Mouse (Mus musculus) T-helper 2 cell (primary cell): ENCODE data around the gene Dcun1d2.

Experiments
- in situ Hi-C: fragments of 300-600 bp; cut with MboI, MseI; formaldehyde crosslinking; loops from one replicate; pipeline ENCODE4 v1.15.1; 2025; ENCODE audit warnings: high pct_unique_total_duplicates

The Dcun1d2 gene

DNA sequence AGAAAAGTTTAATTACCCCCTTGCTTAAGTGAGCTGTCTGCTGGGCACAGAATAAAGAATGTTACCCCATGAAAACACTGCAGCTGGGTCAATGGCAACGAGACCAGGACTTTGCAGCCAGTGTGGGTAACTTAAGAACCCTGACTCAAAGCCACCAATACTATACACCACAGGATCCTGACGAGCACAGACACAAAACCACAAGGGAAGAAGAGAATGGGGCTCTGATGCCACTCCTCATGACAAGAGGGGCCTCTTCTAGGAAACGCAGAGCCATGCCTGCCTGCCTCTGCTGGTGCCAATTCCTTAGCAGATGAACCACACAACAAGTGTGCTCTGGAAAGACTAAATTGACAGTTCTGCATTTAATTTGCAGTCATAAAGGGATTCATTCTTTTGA is 24.6 kb downstream of the Dcun1d2 start:
- in situ Hi-C loops: loop anchor here (5.0 kb wide), 1 partner anchor 301 kb away; no protein-coding TSS in a partner anchor

DNA sequence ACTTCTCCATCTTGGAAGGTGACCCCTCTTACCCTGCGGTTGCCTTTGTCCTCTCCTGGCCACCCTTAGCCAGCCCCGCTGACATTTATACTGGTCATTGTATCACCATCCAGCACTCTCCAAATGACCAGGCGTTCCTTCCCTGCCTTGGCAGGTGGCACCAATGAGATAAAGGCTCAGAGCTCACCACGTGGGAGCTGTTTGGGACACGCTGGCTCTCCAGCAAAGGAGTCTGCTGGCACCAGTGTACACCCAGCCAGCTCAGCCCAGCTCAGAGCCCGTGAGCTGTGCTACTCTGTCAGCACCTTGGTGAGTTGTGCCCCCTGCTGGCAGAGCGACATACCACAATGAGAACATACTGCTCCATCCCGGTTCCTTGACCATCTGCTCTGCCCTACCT is 33.9 kb downstream of the Dcun1d2 start, which contains the start of gene Adprhl1:
Gene Adprhl1 (minus strand): TSS at position 144 of the 400 bp plus-strand sequence.
- in situ Hi-C loops: no loop called here

DNA sequence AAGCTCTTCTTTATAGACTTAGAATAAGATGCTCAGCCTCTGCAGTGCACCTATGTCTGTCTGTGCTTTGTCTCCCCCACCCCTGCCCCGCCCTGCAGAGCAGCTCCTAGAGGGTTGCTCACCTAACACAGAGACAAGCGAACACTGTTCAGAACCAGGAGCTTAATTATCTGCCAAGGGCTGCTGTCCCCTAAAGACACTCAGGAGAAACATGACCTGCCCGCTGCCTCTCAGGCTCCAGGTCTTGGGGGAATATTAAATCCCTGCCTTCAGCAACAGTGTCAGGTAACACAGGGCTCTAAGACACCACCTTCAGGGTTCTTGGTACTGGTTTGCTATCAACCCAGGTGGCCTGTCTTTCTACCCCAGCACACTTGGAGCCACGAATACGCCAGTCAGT is 34.5 kb downstream of the Dcun1d2 start:
- in situ Hi-C loops: no loop called here

DNA sequence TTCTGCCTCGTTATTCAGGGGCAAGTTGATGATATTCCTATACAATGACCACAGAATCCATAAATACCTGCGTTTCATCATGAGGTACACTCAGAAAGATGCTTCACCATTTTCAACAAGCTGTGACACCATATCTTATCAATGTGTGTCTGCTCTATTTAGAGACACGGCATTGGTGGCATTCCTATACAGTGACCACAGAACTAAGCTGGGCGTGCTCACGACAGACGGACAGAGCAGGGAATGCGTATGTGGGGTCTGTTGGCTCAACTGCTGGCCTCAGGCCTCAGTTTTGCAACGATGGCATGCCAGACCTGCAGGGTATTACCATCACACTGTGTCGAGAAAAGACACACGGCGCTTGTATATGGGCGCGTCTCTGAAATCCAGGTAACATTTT is 35.1 kb downstream of the Dcun1d2 start:
- in situ Hi-C loops: no loop called here

DNA sequence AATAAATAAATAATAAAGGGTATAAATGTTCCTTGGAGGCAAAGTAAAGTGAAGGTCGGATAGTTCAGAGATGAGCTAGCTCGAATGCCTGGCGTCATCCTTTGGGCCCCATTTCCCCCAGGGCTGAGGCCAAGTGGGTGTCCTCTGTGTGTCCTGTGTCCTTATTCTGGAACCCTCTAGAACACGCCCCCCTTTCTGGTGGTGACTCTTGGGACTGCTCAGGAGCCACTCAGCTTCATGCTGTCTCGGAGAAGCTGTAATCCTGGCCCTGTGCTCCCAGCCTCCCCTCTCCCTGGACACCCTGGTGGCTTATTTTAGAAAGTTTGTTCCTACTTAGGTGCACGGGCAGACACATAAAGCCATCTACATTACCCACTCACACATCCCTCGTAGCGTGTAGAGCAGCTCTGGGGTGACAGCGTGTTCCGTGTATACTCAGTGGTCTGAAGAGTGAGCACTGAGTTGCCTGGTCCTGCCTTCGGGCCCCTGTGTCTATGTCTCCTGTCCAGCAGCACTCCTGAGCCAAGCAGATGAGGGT is 43.5 kb downstream of the Dcun1d2 start:
- in situ Hi-C loops: no loop called here

DNA sequence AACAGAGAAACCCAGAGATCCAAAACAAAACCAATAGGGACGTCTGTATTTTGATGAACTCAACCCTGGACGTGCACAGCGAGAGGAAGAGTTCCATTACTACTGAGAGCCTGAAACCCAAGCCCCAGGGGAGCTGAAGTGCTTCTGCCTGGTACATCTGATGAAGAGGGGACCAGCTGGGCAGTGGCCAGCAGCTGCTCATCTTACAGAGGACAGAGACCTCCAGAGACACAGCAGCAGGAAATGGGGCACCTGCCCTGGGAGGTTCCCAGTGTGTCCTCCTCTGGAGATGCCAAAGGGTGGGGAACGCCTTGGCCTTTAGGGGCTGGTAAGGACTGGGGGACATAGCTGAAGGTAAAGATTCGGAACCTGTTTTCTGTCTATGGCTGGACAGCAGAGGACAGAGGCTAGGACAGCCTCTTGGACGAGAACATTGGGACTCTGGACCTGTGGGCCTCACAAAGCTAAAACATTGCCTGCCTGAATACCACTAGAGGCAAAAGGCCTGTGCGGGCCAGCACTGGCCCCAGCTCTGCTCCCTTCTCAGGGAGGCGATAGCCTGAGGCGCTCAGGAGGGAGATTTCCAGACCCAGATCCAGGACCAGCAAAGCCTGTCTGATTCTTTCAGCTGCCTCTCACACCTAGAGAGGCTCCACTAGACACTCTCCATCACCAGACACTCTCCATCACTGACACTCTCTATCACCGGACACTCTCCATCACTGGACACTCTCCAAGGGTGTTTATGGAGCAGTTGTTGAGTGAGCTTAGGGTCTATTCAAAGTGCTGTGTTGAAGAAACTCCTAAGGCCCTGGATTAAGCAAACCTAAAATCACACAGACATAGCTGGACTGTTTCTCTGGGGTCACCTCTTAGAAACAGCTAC is 44.7 kb downstream of the Dcun1d2 start:
- in situ Hi-C loops: no loop called here

DNA sequence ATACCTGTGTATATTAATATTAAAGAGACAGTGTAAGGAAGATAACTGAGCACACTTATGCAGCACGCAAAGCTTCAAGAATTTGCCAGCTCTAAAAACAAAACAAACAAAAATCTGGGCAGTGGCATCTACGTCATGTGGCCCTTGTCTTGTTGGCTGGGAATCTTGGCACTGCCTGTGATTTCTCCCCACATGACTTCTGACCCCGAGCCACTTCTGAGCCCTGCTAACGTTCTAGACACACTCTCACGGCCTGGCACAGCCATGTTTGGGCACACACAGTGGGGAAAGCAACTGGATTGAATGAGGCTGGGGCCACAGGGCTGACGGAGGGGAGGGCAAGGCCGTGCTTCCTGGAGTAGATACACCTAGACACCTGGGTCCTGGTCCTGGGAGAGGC is 47.2 kb downstream of the Dcun1d2 start:
- in situ Hi-C loops: no loop called here

DNA sequence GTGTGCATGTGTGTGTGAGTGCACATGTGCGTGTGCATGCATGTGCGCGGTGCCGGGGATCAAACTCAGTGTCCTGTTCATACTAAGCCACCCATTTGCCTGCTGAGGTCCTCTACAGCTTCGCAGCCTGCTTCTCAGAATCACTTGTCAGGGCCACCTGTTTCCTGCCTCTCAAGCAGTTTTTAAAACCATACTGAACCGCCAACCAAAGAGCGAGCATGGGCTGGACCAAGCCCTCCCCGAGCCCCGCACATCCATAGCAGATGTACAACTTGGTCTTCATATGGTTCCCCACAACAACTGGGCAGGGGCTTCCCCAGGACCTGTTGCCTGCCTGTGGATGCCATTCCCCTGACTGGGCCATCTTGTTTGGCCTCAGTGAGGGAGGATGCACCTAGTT is 47.9 kb downstream of the Dcun1d2 start:
- in situ Hi-C loops: no loop called here

DNA sequence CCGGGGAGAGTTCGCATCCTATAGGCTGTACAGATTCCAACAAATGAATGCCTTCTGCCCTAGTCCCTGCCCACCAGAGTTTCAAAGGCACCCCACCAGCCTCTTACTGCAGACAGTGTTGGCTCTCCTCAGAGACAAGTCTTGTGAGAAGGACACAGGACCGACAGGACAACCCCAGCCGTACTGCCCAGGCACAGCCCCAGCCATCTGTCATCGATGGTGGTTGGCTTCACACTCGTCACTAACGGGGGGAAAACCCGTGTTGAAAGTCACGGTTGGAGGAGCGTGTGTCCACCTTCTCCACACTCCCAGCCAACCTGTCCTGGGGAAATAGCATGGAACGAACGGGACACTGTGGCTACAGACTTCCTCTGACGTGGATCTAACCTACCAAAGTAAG is 53.1 kb downstream of the Dcun1d2 start:
- in situ Hi-C loops: no loop called here

DNA sequence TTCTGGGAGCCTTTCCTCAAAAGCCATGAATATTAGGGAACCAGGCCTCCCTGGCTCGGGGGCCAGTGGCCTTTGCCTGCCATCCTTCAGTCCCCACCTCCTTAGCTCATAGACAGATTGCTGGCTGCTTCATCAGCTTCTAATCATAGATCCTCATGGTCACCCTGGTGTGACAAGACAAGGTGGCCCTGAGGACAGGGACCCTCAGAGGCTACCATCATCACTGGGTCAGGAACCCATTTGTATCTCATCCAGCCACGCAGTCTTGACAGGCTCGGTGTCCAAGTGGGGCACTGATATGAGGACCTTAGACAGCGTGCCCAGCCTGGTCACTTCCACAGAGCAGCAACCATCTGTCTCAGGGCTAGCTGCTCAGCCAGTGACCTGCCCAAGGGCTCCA is 57.5 kb downstream of the Dcun1d2 start:
- in situ Hi-C loops: no loop called here

DNA sequence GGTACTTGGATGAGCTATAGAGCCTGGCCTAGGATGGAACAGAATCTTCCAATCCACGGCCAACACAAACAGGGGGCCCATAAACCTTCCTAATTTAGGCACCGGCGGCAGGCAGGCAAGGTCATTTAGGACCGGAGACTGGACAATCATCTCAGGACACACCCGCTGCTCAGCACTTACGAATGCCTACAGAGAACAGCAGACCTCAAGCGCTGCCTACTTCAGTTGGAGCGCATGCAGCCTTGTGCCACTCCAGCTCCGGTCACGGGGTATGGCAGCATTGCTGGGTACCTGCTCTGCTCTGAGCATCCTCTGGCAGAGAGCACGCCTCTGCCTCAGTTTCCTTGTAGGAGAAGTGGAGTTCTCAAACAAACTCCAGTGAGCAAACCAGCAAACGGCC is 58.1 kb downstream of the Dcun1d2 start:
- in situ Hi-C loops: no loop called here

DNA sequence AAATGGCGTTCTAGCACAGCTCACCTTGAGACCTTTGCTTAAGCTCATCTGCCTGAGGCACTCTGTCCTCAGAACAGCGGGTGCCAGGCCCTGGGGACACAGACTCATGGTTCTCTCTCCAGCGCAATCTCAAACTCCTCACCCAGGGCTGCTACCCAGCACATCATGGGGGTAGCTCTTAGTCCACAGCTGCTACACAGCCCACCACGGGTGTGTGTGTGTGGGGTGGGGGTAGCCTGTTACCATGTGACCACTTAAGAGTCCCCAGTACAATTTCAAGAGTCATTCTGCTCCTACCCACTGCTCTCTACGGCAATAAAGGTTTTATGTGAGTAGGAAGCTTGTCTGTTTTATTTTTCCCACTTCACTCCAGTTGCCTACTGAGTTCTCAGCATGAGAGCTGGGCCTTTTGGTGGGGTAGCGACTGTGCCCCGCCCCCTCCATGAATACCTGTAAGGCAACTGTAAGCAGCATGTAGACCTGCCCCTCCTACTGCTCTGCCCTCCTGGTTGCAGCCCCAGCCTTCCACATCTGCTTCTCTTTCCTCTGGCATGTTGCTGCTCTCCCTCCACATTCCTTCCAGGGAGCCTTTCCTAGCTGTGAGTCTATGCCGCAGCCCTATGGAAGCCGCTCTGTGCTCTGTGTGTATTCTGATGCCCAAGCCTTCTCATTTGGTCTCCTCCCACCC is 58.9 kb downstream of the Dcun1d2 start:
- in situ Hi-C loops: no loop called here

DNA sequence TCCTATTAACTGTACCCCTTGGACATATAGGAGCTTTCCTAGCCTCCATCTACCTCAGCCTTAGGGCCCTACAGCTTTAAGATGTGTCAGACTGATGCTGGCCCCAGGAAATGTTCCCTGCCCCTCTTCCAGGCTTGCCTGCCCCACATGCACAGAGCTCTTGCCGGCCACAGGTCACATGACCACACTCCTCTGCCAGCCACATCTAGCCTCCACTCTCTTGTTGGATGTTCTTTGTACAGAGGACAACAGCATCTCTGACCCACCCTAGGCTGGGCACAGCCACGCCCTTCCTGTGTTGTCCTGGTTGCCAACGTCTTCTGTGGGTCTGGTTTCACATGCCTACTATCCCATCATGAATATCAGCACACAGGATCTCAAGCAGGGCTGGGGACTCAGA is 60.7 kb downstream of the Dcun1d2 start:
- in situ Hi-C loops: no loop called here

DNA sequence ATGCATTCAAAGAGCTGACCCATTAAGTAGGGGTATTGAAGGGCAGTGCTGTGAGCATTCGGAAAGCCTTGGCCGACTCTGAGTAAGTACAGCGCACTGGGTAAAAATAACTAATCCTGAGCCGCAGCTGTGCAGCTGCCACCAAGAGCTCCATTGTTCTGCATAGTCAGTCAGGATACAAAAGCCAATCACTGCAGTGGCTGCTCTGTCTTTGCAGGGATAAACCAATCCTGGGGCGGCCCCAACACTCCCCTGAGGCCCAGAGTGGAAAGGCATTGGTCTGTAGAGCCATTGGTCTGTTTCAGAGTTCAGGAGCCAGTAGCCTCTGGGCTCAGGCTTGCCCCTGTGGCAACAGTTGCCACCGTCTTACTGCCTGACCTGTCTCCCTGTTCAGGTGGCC is 61.6 kb downstream of the Dcun1d2 start:
- in situ Hi-C loops: no loop called here

DNA sequence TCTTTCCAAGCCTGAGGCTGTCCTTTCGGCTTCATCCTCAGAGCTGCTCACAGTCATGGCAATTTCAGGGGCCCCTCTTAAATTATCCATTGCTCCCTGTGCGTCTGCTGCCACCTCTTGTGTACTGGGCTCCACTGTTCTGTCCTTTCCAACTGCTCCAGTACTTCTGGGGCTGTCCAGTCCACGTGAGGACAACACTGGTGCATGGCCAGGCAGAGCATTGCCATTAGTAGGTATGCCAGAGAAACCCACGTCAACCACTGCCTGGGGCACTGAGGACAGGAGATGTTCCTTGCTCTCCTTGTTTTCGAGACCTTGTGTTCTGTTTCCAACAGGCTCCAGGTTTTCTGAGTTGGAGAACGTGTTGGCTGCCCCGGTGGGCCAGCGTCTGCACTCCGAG is 63.5 kb downstream of the Dcun1d2 start:
- in situ Hi-C loops: no loop called here

DNA sequence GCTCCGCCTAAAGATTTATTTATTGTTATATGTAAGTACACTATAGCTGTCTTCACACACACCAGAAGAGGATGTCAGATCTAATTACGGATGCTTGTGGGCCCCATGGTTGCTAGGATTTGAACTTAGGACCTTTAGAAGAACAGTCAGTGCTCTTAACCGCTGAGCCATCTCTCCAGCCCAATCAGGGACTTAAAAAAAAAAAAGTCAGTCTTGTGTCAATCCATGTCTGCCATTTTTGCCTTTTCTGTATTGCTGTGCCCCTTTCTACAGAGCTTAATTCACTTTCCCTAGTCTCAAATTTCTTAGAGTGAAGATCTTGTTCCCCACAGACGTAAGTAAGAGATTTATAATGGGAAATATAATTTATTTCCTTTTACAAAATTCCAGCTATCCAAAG is 69.5 kb downstream of the Dcun1d2 start:
- in situ Hi-C loops: loop anchor here (5.0 kb wide), 1 partner anchor 564 kb away; no protein-coding TSS in a partner anchor

DNA sequence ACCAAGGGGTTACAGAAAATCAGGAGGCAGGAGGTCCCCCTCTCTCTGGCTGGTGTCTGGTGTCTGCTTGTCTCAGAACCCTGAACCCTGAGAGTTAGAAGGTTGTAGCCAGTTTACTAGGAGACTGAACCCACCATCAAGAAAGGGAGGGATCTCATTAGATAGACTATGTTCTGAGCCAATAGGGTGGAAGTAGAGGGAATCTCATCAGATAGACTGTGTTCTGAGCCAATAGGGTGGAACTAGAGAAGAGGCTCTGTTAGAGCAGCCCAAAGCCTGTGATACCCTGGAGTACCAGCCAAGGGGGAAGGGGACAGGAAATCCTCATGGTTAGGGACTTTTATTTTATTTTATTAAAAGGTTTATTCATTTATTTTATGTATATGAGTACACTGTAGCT is 69.9 kb downstream of the Dcun1d2 start:
- in situ Hi-C loops: loop anchor here (5.0 kb wide), 1 partner anchor 564 kb away; no protein-coding TSS in a partner anchor

DNA sequence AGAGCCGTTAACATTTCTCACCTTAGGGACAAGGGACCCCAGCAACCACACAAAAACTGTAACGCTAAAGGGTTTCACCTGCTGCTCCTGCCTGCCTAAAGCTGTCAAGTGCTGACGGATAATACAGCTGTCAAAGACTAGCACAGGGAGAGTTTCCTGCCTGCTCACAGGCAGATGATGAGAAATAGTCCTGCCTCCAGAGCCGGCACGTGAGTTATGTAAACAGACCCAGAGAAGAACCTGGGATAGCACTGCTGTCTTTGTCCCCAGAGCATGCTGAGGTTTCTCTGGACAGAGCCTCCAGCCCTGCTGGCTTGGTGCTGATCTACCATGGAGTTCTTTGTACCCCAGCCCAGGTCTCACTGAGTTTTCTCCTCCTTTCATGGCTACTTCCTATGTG is 70.8 kb downstream of the Dcun1d2 start:
- in situ Hi-C loops: loop anchor here (5.0 kb wide), 1 partner anchor 565 kb away; no protein-coding TSS in a partner anchor

DNA sequence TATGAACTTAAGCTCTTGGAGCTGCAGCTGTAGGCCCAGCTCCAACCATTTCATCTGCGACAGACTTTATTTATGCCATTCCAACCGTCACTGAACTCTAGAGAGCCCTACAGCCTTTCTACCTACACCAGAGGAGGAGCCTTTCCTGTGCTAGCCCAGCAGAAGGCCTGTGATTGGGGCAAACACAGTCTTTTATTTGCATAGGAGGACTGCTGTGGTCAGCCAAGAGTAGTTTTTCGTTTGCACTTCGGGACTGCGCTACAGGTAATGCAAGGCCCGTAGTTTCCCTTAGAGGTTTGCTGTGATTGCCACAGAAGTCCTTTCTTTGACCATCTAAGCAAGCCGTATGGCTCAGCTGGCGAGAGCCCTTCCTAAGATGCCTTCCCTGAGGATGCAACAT is 71.5 kb downstream of the Dcun1d2 start:
- in situ Hi-C loops: loop anchor here (5.0 kb wide), 1 partner anchor 566 kb away; no protein-coding TSS in a partner anchor

DNA sequence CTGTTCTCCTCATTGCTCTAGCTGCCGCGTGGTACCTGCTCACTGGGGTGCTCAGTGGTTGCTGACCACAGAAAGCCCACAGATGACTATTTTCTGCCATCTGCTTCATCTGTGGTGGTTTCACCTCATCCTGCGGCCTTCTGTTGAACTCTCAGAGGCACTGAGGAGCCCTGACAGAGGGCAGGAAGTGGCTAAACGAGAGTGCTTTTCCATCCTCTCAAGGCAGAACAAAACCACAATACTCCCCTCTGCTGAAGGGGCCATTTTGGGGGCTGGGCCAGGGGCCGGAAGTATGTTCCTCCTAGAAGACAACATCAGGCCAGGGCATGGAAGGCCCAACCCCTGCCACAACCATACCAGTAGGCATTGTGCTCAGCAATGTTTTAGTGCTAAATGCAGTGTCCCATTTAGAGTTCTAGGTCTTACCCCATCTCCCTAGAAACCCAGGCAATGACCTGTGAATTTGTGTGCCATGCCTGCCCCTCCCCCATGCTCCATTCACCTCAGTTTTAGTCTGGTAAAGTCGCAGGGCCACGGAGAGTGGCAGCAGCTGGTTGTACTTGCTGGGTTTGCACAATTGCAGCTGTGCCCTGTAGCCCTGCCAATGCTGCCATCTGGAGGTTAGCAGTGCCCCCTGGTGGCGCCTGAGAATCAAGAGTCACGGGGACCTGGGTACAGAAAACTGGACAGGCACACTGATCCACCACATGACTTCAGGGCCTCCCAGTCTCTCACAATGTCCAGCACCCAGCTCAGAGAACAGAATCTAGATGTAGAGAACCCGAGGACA is 74.3 kb downstream of the Dcun1d2 start:
- in situ Hi-C loops: no loop called here

DNA sequence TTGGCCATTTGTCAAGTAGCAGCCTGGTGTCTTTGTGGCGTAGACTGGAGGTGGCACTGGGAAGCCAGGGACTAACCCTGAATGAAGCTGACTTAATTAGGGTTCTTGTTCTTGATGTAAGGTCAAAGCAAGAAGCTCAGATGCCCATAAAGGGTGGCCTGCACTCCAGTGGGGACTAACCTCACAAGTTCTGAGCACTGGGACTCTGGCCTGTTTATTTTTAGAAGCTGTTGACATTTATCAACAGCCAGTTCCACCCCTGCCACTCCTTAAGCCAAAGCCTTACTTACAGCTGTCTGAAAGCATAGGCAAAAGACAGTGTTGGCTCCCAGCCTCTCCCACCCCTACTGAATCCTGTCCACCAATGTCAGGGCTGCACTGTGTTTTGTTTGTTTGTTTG is 78.2 kb downstream of the Dcun1d2 start:
- in situ Hi-C loops: loop anchor here (5.0 to 10.0 kb wide), 2 partner anchors 107 to 465 kb away; partner anchors contain the start of gene Rasa3
